Mouse (Mus musculus) ovary, postnatal 10 days (tissue): ENCODE measurements around the gene Ndufc2.

Experiments used
- DNase-seq: peaks from one replicate; pipeline ENCODE4 v3.0.0; 2022; ENCODE audit warnings: low spot score

The Ndufc2 gene

DNA sequence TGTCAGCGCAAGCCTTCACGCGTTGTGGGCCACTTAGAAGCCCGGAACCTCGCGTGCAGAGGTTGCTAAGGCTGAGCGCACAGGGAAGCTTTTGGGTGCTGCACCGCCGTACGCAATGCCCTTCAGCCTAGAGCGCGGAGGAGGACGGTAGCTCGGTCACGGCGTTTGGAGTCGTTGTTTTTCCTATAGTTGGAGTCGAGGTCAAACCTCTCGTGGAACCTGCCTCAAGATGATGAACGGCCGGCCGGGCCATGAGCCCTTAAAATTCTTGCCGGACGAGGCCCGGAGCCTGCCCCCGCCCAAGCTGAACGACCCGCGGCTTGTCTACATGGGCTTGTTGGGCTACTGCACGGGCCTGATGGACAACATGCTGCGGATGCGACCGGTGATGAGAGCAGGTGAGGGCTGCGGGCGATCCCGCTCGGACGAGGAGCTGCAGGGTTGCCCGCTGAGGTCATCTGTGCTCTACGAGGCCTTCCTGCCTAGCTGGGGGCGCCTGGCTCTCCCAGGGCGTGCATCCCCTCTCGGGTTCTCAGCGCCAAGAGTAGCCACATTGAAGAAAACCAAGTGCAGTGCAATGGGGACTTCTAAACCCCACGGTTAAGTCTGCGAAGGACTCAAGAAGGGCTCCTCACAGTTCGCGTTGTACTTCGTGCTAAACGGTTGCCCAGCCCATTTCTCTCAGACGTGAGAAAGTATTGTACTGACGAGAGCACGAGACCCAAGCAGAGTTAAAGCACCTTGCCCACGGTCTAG lies at the start of gene Ndufc2:
Ndufc2 (plus strand) TSS at position 44 of the 756 bp plus-strand sequence.
- peak; percentile 40 for DNase-seq

DNA sequence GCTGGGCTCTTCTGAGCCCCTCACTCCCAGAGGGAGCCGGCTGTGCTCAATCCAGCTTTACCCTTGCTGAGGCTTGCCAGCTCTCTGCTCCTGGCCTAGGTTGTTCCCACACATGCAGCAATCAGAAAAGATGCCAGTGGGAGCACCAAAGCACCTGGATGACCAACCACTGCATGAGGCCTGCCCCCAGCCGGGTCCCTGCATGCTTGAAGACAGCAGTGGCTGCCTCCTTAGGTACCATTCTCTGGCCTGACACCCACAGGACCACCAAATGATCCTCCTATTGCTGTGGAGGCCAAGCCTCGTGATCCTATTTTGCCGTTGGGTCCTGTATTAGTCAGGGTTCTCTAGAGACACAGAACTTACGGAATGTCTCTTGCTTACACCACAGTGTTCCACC lies 48.9 kb upstream of the Ndufc2 start:
- no peak for DNase-seq

- DNase-seq = no peak
Measured at GRCm38 (mm10) chr7:97351792-97352513, 47.9 kb upstream of the Ndufc2 start.

DNA sequence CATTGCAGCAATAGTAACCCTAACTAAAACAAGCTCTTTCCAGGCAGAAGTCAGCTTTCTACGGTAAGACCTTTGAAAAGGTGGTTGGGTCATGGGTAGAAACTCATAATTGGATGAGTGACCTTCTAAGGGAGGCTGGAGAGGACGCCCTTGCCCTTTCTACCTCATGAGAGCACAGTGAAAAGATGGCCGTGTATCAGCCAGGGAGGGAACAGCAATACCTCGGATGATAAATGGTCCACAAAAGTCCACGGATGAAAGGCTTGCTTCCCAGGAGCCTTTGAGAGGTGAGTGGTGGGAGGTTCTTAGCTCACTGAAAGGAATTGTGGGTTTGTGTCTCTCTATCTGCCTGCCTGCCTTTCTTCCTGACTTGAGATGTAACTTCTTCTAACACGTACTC lies 46.4 kb upstream of the Ndufc2 start:
- DNase-seq = no peak

DNA sequence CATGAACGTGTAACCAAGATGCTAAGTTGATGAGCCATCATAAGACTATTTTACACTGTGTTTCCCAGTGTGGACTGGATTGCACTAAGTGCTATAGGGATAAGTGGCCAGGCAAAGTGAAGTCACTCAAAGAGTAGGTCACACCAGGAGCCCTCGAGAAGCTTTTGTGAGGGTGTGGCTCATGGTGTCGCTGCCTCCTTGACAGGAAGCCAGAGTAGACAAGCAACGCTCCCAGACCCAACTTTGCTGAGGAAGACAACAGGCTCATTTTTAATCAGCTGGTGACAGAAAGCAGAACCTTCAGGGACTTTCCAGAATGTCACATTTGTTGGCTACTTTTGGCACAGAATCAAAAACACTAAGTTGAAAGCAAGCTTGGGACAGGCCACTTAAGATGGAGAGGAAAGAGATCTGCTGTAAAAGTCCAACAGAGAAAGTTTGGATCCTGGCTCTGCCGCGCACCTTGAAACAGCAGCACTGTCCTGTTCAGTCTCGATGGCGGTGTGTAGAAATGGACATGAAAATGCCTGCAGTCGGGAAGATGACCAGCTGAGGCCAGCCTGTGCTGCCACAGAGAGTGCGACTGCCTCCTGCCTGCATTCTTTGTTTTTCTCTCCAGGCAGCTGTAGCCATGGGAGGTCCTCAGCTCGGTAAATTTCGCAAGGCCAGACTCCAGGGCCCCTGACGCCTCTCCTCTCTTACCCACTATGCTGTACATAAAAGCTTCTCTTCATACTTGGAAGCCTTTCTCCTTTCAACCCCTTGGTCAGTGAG lies 44.5 kb upstream of the Ndufc2 start:
- no peak for DNase-seq

GRCm38 (mm10) chr7:97356253-97356652 lies 43.5 kb upstream of the Ndufc2 start:
- DNase-seq = no peak

DNA sequence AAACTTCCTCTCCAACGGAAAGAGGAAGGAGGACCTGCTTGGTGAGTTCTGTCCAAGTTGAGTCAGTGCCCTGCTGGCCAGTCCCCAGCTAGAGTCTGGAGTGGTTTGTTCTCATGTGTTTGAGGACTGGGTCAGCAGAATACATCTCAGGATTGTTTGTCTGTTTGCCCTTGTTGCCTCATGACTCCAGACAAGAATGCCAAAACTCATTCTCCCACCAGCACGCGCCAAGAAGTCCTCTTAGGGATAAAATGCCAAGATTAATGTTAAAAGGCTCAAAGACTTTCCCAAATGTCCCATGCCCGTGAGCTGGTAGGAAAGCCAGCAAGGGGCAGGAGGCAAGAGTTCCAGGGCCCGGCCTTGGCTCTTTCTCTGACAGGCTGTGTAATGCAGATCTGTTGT lies 42.9 kb upstream of the Ndufc2 start:
- DNase-seq = no peak

- no peak for DNase-seq
Measured at GRCm38 (mm10) chr7:97357840-97358239, 42.0 kb upstream of the Ndufc2 start.

DNA sequence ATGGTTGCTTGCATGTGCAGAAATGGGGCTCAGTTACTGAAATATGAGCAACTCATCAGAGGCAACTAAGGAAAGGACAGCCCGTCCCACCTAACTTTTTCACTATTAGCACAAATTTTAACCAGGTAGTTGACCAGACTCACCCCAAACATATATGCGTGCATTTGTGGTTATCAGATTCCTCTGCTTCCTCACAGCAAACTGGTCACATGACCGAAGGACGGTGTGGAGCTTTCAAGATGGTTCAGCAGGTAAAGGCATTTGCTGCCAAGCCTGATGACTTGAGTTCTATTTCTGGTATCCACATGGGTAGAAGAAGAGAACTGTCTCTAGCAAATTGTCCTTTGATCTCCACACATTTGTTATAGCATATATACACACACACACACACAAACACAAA lies 41.5 kb upstream of the Ndufc2 start:
- no peak for DNase-seq

DNA sequence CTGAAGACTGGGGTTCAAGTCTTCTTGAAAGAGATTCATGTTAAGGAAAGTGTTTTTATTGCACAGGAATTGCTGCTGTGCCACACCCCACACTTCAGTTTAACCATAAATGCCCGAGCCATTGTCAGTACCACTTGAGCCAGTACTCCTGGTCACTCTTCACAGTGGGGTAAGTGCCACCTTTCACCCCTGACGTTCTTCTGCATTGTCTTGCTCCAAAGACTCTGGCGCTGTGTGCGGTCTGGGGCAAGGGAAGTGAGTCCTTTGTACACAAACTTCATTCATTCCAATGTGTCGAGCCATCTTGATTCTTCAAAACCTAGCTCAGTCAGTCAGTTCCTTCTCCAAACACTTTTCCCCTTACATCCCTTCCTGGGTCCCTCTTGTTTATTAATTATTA lies 39.6 kb upstream of the Ndufc2 start:
- no peak for DNase-seq

DNA sequence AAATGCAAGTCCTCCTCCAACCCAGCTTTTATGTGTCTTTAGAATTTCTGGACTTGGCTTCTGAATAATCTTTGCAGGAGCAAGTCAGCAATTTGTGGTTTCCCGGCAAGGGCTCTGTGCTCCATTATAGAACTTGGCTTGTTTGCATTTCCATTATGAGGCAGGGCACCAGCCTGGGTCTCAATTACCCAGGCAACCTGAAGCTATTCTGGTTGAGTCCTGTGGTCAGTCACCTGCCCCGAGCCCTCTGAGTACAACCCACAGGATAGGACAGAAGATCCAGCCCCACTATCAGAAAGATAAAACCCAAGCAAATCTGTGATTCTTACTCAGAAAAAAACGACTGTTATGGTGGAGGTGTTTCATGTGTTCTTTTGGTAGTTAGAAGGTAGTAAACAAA lies 38.8 kb upstream of the Ndufc2 start:
- no peak for DNase-seq

DNA sequence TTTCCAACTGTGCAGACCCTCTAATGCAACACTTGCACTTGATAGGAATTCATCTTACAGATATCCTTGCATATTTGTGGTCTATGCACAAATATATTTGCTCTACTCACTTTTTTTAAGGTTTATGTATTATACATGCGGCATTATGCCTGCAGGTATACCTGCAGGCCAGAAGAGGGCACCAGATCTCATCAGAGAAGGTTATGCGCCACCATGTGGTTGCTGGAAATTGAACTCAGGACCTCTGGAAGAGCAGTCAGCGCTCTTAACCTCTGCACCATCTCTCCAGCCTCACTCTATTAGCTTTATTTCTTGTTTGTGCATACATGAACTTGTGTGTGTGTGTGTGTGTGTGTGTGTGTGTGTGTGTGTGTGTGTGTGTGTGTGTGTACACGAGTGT lies 38.3 kb upstream of the Ndufc2 start:
- DNase-seq = no peak

DNA sequence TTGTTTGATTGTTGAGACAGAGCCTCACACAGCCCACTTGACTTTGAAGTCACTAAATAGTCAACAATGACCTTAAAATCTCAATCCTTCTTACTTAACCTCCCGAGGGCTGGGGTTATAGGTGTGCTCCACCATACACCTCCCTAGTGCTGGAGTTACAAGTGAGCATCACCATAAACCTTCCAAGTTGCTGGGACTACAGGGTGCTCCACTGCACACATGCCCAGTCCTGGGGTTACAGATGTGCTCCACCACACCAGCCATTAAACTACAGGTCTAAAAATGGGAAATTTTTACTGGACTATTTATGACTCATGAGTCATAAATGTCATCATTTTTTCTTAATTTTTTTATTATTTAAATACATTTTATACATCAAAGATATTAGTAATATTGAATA lies 33.9 kb upstream of the Ndufc2 start:
- DNase-seq = no peak

DNA sequence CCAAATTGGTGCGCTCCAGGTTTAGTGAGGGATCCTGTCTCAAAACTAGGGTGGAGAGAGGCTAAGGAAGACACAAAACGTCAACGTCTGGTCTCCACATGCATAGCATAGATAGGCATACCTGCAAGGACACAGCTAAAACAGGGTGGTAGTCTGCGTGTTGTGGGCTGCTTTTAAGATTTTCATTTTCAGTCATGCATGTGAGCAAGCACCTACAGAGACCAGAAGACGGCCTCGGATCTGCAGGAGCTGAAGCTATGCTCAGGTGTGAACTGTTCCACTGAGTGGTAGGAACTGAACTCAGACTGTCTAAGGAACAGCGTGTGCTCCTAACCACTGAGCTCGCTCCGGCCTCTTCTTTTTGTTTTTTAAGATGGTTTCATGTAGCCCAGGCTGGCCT lies 24.7 kb upstream of the Ndufc2 start:
- no peak for DNase-seq

- DNase-seq = no peak
Measured at GRCm38 (mm10) chr7:97375906-97376305, 23.9 kb upstream of the Ndufc2 start.

DNA sequence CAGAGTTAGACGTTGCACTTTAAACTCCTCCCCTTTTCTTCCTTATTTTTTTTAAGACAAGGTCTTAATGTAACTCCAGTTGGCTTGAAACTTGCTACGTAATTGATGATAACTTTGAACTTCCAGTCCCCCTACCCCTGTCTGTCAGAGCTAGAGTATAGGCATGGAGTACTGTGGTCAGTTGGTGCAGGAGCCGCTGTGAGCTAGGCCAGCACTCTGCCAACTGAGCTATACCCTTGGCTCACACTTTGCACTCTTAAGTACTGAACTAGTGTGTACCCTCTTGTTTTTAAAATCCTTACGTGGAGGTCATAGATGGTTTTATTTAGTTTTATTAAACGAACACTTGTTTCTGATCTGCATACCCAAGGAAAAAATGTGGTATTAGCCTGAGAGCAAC lies 20.5 kb upstream of the Ndufc2 start:
- no peak for DNase-seq

GRCm38 (mm10) chr7:97380500-97381123 lies 19.2 kb upstream of the Ndufc2 start:
- no peak for DNase-seq

DNA sequence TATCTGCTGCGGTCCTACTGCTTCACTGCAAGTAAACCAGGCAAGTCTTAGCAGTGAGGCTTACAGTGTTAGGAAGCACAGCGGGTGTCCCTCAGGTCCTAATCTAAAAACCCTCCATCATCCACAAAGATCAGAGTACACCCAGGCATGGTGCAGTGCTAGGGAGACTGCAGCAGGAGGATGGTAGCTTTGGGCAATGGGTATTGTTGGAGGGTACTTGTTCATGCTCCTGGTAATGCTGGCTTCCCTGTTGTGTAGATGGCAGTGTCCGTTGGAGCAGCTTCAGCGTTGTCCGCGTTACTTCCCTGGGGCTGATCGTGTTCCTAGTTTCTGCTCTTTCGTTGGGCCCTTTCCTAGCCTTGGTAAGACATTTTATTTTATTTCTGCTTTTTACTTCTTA lies 17.1 kb upstream of the Ndufc2 start:
- DNase-seq = no peak

GRCm38 (mm10) chr7:97383496-97384132 lies 16.2 kb upstream of the Ndufc2 start:
- no peak for DNase-seq

DNA sequence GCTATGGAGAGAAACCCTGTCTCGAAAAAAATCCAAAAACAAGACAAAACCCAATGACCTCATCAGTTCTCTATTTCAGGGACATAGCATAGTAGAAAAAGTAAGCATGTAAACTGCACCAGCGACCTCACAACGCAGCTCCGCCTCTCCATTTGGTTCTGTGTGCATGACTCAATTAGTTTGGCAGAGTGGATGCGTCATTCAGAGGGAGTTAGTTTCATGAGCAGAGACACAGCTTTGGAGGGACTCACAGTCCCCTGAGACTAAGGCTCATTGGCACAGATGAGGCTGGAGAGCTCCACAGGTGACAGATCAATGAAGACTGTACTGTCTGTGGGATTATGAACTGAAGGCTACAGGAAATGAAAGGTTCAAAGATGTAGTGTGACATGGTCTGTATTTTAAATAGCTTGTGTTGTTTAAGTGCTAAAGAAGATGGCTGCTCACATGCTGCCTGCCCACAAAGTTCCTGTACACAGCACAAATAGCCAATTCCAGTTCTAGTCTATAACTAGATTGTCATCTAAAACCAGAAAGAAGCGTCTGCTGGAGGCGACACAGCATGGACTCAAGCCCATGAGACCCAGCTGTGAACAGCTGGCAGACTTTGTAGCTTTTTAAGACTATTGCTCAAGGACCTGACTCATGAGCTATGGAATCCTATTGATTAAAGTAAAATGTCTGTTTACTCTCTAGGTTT lies 13.5 kb upstream of the Ndufc2 start:
- DNase-seq = no peak

GRCm38 (mm10) chr7:97386806-97387370 lies 12.9 kb upstream of the Ndufc2 start:
- no peak for DNase-seq
